Mouse (Mus musculus): ENCODE data around the gene Pds5b.
"Not testable (repeated sequence)": the region's sequence is repeated elsewhere in the genome, so short reads cannot be mapped to it uniquely, and the experiment has no call there.

Pds5b gene

GRCm38 (mm10) chr5:150673153-150673835, at the start of gene Pds5b:
Pds5b (plus strand) TSS chr5:150673739.
- DNase-seq (ENCODE audit: inconsistent age in 2 of 2, low spot score in 1 of 2): peak; percentile 96 to 97

GRCm38 (mm10) chr5:150625528-150625927, 48.0 kb upstream of the Pds5b start:
- peak; percentile 33 to 55 for DNase-seq (ENCODE audit: inconsistent age in 2 of 2, low spot score in 1 of 2)

- no peak for DNase-seq (ENCODE audit: inconsistent age in 2 of 2, low spot score in 1 of 2)
Measured at GRCm38 (mm10) chr5:150629272-150629671, 44.3 kb upstream of the Pds5b start.

- DNase-seq (ENCODE audit: inconsistent age in 2 of 2, low spot score in 1 of 2): peak in 1 of 2 experiments; percentile 69
Measured at GRCm38 (mm10) chr5:150629692-150630091, 43.8 kb upstream of the Pds5b start.

GRCm38 (mm10) chr5:150641440-150641839, 32.1 kb upstream of the Pds5b start:
- no peak for DNase-seq (ENCODE audit: inconsistent age in 2 of 2, low spot score in 1 of 2)

GRCm38 (mm10) chr5:150643390-150643789, 30.1 kb upstream of the Pds5b start:
- DNase-seq (ENCODE audit: inconsistent age in 2 of 2, low spot score in 1 of 2): not testable (repeated sequence)

- no peak for DNase-seq (ENCODE audit: inconsistent age in 2 of 2, low spot score in 1 of 2)
Measured at GRCm38 (mm10) chr5:150644926-150645325, 28.6 kb upstream of the Pds5b start.

- DNase-seq (ENCODE audit: inconsistent age in 2 of 2, low spot score in 1 of 2): no peak
Measured at GRCm38 (mm10) chr5:150652578-150652977, 21.0 kb upstream of the Pds5b start.

GRCm38 (mm10) chr5:150654548-150654947, 19.0 kb upstream of the Pds5b start:
- no peak for DNase-seq (ENCODE audit: inconsistent age in 2 of 2, low spot score in 1 of 2)

GRCm38 (mm10) chr5:150659425-150659824, 14.1 kb upstream of the Pds5b start:
- DNase-seq (ENCODE audit: inconsistent age in 2 of 2, low spot score in 1 of 2): not testable (repeated sequence)

GRCm38 (mm10) chr5:150660296-150660695, 13.2 kb upstream of the Pds5b start:
- not testable (repeated sequence) for DNase-seq (ENCODE audit: inconsistent age in 2 of 2, low spot score in 1 of 2)

- peak; percentile 46 to 80 for DNase-seq (ENCODE audit: inconsistent age in 2 of 2, low spot score in 1 of 2)
Measured at GRCm38 (mm10) chr5:150663926-150664325, 9.6 kb upstream of the Pds5b start.

GRCm38 (mm10) chr5:150664794-150665131, 8.8 kb upstream of the Pds5b start:
- no peak for DNase-seq (ENCODE audit: inconsistent age in 2 of 2, low spot score in 1 of 2)

GRCm38 (mm10) chr5:150665132-150665954, 8.2 kb upstream of the Pds5b start:
- DNase-seq (ENCODE audit: inconsistent age in 2 of 2, low spot score in 1 of 2): peak; percentile 96 to 98

- not testable (repeated sequence) for DNase-seq (ENCODE audit: inconsistent age in 2 of 2, low spot score in 1 of 2)
Measured at GRCm38 (mm10) chr5:150666133-150666739, 7.3 kb upstream of the Pds5b start, which contains the start of gene N4bp2l2. N4bp2l2 (minus strand) TSS chr5:150666183.

GRCm38 (mm10) chr5:150668731-150669130, 4.8 kb upstream of the Pds5b start:
- no peak for DNase-seq (ENCODE audit: inconsistent age in 2 of 2, low spot score in 1 of 2)

- DNase-seq (ENCODE audit: inconsistent age in 2 of 2, low spot score in 1 of 2): peak in 1 of 2 experiments; percentile 24
Measured at GRCm38 (mm10) chr5:150672343-150672742, 1.2 kb upstream of the Pds5b start.

- DNase-seq (ENCODE audit: inconsistent age in 2 of 2, low spot score in 1 of 2): peak in 1 of 2 experiments; percentile 72
Measured at GRCm38 (mm10) chr5:150673880-150674621, 512 bp downstream of the Pds5b start.

GRCm38 (mm10) chr5:150674866-150675265, 1.3 kb downstream of the Pds5b start:
- peak in 1 of 2 experiments; percentile 41 for DNase-seq (ENCODE audit: inconsistent age in 2 of 2, low spot score in 1 of 2)

- DNase-seq (ENCODE audit: inconsistent age in 2 of 2, low spot score in 1 of 2): peak in 1 of 2 experiments; percentile 14
Measured at GRCm38 (mm10) chr5:150682862-150683261, 9.3 kb downstream of the Pds5b start.

GRCm38 (mm10) chr5:150690685-150691084, 17.1 kb downstream of the Pds5b start:
- DNase-seq (ENCODE audit: inconsistent age in 2 of 2, low spot score in 1 of 2): no peak

Data from adrenal gland, adult (tissue).